Mouse (Mus musculus) mesoderm, embryonic 11.5 days (tissue): ENCODE measurements at regions not wholly inside any gene's neighbourhood (a gene's known extent, or its start where the extent isn't known, plus 50 kb on each side); places are given as distances from the start of the nearest gene placed in this dataset.
A peak's percentile ranks its signal among the peaks of the same experiment; 100 is the strongest.

Experiments used
- DNase-seq: peaks from one replicate; pipeline ENCODE4 v3.0.0-alpha.2; 2012; ENCODE audit warnings: low read depth, low spot score

DNA sequence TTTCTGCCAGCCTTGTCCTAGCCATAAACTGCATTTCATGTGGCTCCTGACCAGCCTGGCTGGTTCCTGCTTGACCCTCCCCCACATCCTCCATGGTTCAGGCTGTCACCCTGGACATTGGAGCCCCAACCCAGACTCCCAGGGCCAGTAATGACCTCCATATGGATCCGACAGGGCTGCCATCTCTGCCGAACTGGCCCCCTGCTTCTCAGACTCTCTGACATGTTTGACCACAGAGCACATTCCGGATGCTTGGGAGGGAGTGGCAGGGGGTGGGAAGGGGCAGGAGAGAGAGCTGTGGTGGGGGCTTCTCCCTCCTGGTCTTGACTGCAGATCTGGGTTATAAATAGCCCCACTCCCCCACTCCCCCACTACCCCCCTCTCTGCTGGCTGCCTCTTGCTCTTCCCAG is 59.0 kb upstream of the Actrt2 start:
- no peak for DNase-seq

DNA sequence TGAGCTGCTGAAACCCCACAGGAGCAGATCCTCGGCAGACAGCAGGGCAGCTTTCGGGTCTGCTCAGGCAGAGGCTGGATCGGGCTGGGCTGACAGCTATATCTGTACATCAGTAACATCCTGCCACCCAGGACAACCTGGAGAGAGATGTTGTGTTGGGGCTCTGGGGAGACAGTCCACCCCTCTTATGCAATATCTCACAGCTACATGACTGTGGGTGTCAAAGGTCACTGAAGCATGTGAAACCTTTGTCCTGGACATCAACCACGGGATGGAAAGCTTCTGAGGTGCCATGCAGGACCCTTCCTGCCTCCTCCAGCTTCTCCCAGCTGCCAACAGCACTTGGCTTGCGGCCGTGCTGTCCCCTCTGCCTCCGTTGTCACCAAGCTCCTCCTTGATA is 60.3 kb upstream of the Actrt2 start:
- DNase-seq: no peak

DNA sequence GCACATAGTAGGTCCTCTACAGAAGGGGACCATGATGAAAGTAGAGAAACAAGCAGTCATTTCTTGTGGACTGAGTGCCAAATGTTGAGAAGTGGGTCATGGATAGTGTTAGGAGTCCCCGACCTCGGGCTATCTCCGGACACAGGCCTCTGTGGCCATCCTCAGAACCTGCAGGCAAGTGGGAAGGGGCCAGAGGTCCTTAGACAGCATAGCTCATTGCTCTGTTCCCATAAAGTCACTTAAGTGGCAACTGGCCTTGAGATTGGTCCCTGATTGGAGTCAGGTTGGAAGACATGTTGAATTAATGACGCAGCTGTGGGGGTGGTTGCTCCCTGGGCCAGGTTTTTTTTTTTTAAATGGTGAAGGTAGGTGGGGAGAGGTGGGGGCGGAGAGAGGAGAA is 63.0 kb upstream of the Actrt2 start:
- DNase-seq: no peak

DNA sequence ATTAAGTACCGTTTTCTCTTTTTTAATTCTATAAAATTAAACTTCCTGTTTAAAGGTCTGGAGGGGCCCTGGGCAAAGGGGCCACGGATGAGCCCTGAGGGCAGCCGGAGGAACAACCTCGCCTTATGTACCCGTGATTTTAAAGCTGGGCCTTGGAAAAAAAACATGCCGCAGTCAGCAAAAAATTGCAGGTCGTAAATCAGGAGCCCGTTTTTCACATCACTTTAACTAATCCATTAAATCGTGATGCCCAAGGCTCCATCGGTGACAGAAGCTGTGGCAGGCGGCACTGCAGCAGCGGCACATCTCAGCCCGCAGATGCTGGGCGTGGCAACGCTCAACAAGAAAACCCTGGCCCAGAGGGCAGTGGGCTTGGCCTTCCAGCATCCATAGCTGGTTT is 63.7 kb upstream of the Actrt2 start:
- DNase-seq: peak; percentile 57

DNA sequence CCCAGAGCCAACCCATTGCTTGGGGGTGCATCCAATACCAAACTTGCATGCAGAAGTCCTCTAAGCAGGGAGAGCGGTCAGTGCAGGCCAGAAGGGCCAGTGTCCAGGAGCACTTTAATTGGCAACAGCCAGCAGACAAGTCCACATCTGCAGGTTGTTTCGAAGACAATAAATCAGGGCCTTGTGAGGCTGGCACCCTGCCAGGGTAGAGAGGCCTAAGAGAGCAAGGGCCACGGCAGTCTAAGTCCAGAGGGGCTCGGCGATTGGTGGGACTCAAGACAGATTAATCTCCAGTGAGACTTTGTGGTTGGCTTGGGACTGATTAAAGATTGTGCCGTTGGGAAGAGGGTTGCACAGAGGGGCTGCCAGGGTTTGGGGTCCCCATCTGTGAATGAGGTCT is 68.4 kb upstream of the Actrt2 start:
- DNase-seq: peak; percentile 66

DNA sequence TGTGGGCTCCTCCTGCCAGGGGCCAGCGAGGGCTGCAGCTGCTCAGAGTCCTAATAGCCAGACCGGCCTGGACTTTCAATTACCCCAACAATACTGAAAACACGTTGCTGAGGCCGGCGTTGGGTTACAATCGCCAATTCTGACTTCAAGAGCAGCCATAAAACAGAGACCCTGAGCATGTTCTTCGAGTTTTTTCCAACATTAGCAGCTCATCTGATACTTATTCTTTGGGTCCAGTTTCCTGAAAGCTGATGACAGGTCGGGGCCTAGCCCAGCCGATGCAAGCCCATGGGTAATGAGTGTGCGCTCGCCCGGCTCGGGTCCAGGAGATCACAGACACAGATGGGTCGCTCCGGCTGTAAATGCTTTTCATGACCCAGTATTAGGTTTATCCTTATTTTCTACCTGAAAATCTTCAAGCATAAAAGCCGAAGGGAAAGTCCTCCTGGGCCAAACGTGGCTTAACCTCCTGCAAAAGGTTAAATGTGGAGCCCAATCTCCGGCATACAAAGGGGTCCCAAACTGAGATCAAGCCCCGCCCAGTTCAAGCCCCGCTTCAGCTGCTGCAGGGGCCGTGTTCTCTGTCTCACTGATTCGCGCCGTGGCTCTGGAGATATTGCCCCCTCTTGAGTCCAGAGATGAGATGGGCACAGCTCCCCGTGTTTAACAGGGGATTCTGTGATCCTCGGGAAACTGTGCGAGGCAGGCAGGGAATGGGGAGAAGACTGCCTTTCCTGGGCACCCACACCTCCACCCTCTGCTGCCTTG is 73.6 kb upstream of the Actrt2 start:
- DNase-seq: no peak

DNA sequence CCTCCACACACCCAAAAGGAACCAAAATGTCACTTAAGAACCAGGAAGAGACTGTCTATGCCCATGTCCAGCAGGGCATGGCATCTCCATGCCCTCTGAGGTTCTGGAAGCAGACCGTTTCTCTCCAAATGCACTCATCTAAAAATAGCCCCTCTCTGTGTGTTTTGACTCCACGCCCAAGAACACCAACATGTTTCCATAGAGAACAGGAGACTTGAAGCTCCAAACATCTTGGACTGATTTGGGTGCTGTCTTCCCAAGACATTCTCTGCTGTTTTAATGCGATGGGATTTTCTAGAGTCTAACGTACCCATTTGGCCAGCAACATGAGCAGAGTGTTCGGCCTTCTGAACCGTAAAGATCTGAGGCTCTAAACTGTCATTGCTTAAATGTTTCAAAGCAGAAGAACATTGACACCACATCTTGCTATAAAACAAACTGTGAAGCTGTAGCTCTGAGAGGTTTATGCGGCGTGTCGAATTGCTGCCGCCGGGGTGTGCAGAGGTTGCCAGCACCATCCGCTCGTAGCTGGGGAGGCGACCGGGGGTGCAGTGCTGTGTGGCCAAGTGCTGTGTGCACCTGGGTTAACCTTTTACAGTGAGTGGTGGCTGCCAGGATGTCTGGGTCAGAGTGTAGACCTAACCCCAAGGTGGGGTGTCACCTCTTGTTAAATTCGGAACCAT is 78.8 kb upstream of the Actrt2 start:
- DNase-seq: no peak

DNA sequence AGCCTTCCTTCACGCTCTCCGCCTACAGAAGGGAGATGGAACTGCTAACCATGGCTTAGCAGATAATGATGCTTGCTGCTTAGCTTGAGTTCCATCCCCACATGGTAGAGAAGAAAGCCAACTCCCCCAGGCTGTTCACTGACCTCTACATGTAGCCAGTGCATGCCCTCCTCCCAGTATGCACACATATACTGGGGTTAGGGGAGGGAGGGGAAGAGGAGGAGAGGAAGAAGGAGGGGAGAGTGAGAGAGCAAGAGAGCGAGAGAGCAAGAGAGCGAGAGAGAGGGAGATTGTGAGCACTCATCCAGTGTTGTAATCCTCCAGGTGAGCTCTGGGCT is 79.3 kb upstream of the Actrt2 start:
- DNase-seq: no peak

DNA sequence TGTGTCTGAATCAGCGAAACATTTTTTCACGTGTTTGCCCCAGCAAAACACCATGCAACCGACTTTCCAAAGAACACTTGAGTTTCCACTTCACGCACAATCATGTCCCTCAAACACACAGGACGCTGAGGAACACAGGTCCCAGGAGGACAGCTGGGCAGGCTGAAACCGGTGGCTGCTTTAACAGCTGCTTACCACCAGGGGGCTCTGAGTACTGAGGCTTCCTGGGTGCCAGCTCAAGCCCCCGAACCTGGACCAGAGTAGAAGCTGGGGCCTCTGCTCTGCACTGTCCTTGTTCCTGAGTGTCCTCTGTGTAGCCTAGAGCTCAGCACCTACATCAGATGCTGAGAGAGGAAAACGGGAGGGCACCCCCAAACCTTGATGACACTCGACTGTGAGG is 81.5 kb upstream of the Actrt2 start:
- no peak for DNase-seq

DNA sequence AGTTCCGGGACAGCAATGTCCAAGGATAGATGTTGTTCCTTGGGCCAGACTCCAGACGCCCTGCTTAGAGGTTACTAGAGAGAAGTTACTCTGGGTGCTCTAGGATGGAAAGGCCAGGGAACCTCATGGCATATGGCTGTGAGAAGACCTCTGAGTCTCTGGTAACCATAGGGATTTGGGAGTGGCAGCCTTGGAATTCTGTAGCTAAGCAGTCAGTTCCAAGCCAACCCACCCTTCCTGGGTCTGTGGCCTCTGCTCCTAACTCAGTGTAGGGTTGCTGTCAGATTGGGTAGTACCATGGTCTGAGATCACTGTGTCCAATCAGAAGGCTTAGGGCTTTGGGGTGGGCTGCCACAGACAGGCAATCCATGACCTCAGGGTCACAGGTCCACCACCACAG is 82.3 kb upstream of the Actrt2 start:
- DNase-seq: no peak

DNA sequence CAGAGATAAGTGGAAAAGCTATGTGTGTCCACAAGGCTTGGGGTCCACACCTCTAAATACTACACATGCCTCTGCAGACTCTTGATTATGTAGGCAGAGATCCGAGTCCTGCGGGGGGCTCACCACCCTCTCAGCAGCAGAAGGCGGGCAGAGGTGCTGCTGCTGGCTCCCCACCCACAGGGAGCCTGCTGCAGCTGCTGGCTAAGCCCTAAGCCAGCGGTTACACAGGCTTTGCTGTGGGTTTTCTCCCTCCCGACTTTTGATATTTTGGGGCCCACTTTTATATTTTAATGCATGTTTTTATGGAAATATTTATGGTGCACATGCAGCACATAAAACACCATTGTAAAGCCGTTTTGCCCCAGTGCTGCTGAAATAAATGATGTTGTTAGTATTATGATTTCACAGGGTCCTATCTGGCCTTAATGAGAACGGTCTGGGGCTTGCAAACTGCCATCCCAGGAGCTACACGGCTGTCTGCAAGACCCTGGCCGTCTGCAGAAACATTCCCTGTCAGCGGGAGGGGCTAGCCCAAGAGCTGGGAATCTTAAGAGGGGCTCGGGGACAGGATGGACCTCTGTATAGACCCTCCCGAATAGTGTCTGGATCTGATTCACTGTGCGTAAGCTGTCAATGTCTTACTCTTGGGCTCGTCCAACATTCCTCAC is 82.9 kb upstream of the Actrt2 start:
- DNase-seq: no peak

DNA sequence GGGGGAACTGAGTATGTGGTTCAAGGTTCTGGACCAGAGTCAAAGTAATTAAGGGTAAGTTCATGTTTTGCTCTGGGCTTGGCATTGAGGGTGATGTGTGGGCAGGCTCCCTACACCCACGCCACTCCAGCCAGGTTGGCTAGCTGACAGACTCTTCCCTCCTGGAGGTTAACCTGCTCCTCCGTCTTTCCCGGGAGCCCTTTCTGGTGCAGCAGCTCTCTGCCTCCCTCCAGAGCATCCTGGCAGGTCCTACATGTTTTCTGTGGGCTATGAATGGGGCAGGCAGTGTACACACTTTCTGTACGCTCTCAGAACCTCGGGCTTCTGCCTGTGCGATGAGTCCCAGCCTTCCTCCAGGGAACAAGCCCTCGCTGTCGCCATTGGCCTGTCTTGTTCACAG is 82.8 kb upstream of the Ttc34 start:
- DNase-seq: no peak

DNA sequence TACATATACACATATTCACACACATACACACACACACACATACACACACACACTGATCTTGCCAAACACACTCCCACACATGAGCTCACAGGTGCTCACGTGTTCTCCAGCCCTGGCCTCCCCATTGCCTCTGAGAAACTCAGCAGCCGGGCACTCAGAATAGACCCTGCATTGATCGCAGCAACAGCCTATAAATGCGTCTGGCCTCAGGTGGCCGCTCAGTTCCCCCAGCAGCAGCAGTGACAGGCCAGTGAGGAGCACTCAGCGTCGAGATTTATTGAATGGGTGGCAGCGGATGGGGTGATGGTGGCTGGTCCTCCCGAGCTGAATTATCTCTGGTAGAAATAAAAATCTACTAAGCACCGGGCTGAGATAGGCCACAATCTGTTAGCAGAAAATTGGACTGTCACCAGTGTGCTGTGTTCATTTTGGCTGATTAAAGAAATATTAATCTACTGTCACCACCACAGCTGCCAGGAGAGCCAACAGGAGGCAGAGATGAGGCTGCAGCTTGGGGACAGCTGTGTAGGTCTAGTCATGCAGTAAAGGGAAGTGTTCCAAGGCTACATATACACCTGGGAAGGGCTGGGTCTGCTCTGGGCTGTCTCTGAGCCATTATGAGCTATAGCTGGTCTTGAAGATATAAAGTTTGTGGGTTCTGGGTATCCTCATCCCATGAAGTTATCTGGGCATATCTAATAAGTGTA is 80.4 kb upstream of the Ttc34 start:
- no peak for DNase-seq

DNA sequence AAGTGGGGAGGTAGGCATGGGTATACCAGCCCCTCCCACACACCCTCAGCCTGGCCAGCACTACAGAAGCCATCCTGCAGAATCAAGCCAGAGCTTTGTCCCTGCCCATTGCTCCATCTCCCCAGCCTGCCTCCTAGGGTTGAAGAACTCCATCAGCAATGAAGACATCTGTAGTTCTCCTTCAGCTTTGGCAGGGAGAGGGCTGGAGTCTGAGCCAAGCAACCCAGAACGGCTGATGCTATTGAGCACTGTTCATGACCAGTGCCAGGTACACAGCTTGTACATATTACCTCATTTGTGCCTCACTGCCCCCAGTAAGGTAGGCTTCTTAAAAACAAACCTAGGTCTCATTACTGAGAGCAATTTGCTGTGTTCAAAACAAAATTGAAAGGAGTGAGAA is 77.4 kb upstream of the Ttc34 start:
- DNase-seq: no peak

DNA sequence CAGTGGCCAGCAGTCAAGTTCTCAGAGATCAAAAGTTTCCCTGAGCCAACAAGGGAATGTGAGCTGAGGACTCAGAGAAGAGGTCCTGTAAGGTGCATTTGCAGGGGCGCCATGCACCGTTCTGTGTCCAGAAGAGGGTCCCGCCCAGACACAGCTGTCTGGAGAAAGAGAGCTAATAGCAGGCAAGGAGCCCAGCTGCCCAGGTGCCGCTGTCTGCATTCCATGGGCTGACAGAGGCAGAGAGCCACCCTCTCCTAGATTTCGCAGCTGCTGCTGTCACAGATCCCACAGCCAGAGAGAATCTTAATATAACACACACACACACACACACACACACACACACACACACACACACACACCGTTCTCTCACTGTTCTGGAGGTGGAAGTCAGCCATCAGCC is 73.0 kb upstream of the Ttc34 start:
- no peak for DNase-seq

DNA sequence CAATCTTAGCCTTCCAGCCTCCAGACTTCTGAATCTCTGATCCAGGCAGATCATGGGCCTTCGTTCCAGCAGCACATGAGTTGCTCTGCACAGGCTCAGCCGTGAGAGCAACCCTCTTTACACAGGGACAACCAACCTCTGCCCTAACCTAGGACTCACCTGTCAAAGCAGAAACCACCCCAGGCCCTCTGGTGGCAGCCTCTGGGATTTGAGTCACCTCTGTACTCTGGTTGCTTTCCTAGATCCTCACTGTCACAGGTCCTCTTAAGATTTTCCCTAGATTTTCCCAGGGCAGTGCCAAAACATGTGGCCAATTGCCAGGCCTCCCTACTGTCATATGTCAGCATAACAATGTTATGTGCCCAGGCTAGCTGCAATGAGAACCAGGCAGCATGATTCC is 71.1 kb upstream of the Ttc34 start:
- DNase-seq: no peak

DNA sequence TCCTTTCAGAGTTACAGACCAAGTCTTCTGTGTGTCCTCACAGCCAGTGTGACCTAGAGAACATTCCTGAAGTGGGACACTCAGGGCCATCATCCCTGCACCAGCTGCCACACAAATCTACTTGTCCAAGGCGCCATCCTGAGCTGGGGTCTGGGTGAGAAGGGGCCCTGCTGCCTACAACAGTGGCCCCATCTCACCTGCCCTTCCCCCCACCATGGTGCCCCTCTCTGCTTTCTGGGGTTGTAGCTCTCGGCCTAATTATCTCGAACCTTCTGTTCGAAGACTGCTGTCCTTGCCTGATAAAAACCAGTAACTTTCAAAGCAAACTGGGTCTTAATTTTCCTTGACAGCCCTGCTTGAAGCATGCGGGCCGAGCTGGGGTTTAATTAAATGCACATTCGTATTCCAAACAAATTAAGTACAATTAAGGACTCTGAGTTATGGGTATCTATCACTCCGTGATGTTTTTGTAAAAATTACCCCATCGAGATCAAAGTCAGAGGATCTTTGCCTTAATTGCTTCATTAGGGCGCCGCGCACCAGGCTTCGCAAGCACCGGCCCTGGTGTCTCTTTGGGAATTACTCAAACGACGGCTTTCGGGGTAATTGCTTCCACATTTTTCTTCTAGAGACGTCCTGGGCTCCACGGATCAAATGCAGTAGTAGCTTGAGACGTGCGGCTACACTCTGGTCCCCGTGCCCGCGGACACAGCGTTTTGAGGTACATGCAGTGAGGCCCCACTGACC is 65.8 kb upstream of the Ttc34 start:
- no peak for DNase-seq

DNA sequence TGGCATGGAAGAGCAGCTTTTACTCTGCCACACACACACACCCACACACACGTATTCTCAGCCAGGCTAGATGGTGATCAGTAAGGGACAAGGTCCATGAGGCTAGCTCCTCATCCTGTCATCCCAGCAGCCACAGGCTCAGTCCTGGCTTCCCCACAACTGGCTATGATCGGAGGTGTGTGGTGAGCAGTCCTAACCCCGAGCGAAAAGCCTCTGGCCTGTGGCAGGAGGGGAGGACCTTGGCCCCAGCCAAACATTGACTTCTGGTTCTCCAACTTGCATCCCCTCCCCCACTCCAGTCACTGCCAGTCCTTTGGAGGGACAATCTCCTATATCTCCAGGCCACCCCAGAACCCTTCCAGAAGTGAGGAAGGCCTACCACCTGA is 65.2 kb upstream of the Ttc34 start:
- DNase-seq: no peak

DNA sequence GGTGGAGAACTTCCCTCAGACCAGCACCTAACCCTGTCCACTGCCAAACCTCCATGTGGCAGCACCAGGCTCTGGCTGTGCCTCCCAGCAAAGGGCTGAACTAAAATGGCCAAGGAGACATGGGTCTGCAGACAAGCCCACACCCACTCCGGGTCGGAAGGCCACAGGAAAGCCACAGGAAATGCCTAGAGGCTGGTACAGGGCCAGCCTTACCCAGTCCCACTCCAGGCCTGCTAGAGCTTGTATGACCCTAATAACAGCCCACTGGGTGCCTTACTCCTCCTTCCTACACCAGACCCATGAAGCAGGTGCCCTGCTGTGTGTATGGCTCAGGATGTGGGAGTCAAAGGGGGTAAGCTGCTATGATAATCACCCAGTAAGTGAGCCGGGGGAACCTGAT is 63.4 kb upstream of the Ttc34 start:
- no peak for DNase-seq

DNA sequence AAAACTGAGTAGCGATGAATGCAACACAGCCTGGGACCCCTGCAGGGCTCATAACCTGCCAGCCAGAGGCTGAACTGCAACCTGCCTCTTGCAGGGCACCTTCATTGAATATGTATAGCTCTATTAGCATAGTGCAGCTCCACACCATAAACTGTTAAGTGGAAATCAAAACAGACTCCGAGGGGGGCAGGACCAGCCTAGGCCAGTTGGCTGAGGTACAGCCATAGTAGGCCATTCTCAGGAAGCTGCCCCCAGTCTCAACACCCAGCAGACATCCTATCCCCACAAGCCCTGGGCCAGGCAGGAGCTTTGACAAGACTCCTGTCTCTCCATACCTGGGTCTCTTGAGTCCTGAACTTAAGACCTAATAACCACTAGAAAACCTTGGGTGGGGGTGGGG is 62.9 kb upstream of the Ttc34 start:
- DNase-seq: no peak

DNA sequence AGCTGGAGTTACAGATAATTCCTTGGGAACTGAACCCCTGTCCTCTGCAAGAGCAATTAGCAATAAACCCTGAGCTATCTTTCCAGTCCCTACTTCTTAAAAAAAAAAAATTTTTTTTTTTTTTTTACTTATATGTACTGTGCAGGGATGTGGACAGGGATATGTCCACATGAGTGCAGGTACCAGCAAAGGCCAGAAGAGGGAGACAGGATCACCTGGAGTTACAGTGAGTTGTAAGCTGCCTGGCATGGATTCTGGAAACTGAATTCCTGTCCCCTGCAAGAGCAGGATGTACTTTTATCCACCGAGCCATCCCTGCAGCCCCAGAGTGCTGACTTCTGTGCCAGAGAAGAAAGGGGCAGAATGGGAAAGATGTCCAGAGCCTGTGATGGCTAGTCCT is 58.4 kb upstream of the Ttc34 start:
- no peak for DNase-seq

DNA sequence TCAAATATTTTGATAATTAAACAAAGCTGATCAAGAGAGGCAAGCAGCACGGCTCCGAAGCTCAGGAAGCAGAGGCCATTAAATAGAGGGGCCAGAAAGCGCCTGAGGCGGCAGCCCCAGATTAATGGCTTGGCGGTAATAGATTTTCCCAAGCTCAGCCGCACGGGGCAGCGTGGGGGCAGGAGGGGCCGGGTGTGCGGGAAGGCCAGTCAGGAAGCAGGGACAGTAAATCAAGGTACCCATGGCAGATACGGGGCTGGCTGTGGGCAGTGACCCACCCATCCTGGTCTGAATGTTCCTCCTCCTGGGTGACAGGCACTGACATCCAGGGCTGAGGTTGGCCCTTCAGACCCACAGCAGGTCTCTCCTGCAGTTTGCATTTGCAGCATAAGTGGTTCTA is 55.9 kb upstream of the Ttc34 start:
- peak; percentile 77 for DNase-seq
